Mouse (Mus musculus) left cerebral cortex, adult 9 months (tissue): ENCODE data around the gene Rab6b.
A peak's percentile ranks its signal among the peaks of the same experiment; 100 is the strongest.

Experiments
- DNase-seq, 2 experiments: peaks; one replicate each; pipeline ENCODE4 v3.0.0; 2022; ENCODE audit warnings: low spot score in 2 of 2

Gene Rab6b

GRCm38 (mm10) chr9:103111621-103112470 lies at the start of gene Rab6b:
TSS of gene Rab6b (plus strand) at chr9:103111787.
- DNase-seq, result peak in 1 of 2 experiments; percentile 63

DNA sequence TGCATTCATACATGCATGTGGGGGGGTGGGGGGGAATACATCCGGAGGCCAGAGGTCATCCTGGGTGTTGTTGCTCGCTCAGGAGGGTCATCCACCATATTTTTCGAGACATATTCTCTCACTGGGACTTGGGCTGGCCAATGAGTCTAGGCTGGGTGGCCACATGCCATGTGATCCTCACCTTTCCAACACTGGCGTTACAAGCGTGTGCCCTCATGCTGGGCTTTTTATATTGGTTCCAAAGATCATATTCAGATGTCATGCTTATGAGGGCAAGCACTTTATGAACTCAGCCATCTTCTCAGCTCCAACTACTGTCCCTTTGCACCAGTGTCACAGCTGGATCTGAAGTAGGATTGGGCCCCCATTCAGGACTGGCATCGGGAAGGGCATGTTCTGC lies 48.0 kb upstream of the Rab6b start:
- DNase-seq, result no peak

DNA sequence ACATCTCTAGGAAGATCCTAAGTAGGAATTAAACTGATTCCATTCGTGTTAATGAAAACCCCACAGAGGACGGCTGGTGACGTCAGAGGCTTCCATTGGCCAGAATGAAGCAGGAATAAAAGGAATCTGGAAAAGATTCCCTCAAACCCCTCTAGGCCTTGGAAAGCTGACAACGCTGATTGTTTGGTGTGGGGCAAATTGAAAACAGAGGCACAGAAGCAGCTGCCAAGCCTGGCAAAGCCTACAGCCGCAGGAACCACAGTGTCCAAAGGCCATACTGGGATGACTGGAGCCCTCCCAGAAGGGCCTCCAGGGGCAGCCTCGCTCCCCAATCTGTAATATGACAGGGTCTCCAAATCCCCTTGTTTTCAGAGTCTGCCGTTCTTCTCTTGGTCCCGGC lies 44.7 kb upstream of the Rab6b start:
- no peak for DNase-seq

- DNase-seq, result no peak
These were observed 43.9 kb upstream of the Rab6b start for GRCm38 (mm10) chr9:103067651-103068050.

DNA sequence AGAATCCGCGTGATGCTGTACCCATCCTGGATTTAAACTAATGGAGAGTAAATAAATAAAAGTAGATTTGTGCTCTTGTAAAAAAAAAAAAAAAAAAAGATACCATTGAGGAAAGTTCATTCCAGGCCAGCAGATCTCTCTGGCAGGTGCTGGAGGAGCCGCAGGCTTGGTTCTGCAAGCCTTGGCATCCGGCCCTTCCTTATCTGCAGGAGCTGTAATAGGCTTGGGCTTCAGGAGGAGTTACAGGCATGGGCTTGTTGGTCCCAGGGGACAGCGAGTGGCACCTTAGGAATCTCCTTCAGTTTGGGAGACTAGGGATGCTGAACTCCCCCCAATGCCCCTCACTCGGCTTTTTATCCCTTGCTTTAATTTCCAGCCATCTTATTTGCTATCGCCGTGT lies 42.8 kb upstream of the Rab6b start:
- no peak for DNase-seq

DNA sequence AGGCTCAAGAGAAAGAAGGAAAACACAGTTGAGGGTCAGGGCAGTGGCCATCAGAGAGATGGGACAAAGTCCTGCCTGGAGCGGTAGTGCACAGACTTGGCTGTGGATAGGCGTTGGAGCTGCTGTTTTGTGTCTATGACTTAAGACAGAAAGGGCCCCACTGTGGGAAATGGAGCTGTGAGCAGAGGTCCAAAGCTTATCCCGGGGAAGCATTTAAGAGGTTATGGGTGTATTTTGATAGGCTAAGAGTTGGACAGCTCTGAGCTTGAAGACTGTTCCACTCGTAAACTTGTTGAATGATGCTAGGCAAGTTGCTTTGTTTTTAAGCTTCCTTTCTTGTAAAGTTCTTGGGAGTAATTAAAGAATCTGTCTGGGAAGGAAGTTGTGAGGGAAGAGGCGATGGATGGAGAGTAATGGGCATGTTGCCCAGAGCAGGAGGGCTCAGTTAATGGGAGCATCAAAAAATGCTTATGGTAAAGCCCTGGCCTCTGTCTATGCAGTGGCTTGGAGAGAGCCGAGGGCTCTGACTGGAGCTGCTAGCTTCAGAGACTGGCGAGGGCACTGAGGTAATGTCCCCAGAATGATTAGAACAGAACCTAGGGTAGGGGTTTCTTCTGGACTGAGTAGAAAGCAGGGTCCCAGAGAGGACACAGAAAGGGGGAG lies 39.9 kb upstream of the Rab6b start:
- no peak for DNase-seq

DNA sequence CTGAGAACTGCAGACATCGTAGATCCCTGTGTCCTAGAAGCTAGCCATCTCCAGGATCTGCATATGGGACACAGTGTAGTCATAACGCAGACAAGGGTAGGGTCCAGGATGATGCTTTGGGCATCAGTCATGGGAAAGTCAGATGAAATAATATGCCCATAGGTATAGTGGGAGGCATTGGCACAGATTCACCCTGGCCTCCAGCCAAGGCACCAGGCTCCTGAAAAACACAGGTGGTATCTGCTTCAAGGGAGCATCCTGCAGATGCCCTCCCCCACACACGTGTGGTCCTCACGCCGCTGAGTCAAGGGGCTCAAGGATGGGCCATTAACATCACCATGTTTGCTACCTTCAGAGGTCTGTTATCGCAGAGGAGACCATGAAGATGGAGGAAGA lies 39.4 kb upstream of the Rab6b start:
- DNase-seq, result no peak

DNA sequence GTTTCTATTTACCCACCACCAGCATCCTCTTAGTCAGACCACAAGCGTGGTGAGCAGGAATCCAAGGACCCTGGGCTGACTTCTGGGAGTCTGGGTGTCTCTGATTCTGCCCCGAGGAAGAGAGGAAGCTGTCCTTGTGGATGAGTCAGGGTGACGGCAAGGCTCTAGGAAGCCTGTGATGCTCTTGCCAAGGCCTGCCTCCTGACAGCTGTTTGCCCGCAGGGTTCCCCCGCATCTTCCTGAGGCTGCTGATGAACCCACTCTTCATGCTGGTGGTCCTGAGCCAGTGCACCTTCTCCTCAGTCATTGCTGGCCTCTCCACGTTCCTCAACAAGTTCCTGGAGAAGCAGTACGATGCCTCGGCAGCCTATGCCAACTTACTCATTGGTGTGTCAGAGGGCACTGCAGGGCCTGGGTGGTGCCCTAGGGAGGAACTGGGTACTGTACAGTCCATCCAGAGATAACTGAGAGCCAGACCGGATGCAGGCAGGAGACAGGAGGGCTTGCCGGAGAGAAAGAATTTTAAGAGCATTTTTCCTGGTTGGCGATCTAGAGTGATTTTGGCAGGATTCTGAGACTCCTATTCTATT lies 38.6 kb upstream of the Rab6b start:
- no peak for DNase-seq

- no peak for DNase-seq
These were observed 34.6 kb upstream of the Rab6b start for GRCm38 (mm10) chr9:103076836-103077531.

DNA sequence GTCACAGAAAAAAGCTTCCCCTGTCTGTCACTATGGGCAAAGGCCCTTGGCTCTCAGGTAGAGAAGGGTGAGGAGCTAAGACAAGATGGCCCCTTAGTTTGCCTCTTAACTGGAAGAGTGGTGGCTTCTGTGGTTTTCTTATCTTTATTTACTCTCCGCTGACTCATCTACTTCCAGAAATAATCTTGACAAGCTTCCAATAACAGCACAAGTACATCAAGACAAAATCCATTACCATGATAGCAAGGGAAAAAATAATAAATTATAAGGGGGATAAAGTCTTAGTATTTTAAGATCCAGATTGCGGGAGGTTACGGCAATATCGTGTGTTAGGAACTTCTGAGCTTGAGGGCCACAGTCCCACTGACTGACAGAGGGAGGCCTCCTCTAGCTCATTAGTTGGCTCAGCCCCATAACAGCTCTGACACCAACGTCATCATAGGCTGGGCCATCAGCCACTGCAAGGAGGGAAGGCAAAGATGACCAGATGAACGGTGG lies 33.3 kb upstream of the Rab6b start:
- DNase-seq, result no peak

DNA sequence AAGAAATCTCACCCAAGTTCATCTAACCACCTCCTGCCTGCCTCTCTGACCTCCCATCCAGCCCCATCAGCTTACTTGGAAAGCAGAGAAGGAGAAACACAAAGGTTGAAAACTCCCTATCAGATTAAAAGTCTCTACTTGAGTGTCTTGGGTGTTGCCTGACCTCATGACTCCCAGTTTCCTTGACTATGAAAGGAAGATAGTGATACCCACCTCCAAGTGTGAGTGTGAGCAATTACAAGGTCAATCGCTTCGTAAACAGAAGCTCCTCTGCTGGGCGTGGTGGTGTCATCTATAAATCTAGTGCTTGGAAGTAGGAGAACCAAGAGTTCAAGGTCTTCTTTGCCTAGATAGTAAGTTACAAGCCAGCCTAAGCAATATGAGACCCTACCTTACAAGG lies 31.4 kb upstream of the Rab6b start:
- DNase-seq, result no peak

DNA sequence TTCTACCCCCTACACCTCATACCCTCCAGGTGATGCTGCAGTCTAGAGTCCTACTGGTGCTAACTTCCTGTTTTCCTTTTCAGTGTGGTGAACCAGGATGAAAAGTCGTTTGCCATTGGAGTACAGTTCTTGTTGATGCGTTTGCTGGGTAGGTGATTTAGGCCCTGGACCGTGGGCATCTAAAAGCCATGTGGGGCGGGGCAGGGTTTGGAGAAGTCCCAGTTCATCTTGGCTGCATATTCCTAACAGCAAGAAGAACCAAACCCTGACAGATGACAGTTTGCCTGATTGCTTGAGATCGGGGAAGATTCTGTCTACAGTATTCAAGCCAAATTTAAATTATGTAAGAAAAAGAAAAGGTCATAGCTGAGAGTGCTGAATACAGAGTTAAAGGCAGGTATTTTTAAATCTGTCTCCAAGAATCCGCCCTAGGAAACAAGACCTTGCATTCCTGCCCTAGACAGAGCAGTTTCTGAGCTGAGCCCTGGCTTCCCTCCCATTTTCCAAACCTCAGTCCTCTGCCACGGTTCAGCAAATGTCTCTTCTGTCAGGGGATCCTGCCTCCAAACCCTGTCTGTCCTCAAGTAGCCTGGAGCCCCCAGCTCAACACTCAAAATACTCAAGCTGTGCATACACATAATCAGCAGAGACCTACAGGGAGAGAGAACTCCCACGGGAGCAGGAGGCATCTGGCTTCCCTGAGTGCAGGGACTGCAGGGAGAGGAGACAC lies 29.2 kb upstream of the Rab6b start:
- no peak for DNase-seq

DNA sequence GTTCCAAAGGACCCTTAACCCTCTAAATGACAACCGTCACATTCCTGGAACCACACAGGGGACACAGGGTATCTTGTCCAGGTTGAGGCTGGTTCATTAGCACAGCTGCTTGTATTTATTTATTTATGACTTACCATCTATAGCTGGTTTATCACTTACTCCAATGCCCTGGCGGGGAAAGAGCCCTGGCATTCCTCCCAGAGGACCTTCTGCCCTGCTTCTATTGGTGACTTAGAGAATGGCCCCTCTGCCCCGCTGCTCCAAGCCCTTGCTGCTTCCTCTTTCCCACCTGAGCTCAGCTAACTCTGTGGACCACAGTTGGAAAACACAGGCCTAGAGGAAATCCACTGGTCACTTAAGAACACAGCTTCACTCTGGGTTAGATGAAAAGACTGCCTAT lies 28.2 kb upstream of the Rab6b start:
- no peak for DNase-seq

DNA sequence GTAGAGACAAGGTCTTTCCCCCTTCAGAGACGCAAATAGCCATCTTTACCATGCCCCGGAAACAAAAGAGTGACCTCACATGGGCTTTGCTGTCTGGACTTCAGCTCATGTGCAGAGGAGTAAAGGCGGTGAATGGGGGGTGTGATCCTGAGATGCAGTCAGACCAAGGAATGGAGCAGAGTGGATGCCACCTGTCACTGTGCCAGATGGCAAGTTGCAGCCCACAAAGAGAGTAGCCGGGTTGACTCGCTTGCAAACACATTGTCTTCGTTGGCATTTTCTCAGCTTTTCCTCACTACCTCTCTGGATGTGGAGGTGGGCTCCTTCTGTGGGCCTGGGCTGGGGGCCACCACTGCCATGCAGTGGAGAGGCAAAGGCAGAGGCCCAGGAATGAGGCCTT lies 24.9 kb upstream of the Rab6b start:
- DNase-seq, result no peak

DNA sequence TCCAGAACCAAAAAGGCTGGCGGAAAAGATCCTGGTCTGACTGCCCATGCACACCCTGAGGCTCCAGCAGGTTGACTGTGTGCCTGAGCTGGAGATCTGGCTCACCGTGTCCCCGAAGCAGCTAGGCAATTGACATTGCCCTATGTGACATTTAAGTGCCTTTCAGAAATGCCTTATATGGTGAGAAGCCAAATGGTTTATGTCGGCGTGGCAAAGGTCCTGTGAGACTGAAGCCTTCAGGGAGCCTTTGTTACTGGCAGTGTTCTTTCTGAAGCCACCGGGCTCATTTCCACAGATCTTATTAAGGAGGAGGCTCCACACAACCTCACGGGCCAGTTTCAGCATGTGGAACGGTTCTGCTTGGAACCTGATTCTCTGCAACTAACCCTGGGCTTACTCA lies 24.3 kb upstream of the Rab6b start:
- DNase-seq, result no peak

DNA sequence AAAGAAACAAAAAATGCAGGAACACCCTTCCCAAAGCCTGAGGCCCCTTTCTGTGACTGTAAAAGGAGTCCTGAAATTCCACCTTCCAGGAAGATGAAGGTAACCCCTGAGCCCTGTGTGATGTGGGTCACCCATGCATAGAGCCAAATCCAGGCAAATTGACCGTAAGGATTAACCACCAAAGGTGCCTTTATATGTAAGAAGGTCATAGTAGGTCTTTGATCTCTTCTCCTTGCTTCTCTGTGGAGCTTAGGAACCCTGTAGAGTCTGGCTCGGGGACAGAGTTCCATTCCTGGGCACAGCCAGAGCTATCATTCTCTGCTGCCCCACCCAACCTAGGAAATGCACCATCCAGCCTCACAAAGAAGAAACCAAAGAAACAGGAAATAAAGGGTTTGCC lies 22.9 kb upstream of the Rab6b start:
- no peak for DNase-seq

GRCm38 (mm10) chr9:103090116-103090875 lies 21.3 kb upstream of the Rab6b start:
- DNase-seq, result no peak

GRCm38 (mm10) chr9:103091039-103091883 lies 20.3 kb upstream of the Rab6b start:
- no peak for DNase-seq

GRCm38 (mm10) chr9:103092248-103092647 lies 19.3 kb upstream of the Rab6b start:
- DNase-seq, result peak in 1 of 2 experiments; percentile 73

DNA sequence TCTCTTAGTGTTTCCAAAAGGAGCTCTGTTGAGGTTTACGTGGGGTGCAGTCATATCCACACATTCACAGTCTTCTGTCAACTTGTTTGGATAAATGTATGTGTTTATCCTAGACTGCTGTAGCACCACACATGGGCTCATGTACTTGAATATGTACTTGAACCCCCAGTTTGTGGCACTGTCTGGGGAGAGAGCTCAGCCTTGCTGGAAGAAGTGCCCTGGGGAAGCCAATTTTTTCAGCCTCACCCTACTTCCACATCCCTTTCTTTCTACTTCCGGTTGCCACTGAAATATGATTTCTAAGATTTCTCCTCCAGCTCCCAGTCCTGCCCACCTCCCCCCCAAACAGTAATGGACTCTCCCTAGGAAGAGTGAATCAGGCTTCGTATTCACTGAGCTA lies 17.9 kb upstream of the Rab6b start:
- no peak for DNase-seq
